Mouse (Mus musculus) stomach, postnatal 0 days (tissue): ENCODE data around the gene Zbtb24.

Experiments
- CTCF ChIP-seq: IDR thresholded peaks from 2 replicates; pipeline ENCODE4 v1.5.1; 2016; ENCODE audit warnings: antibody characterized with exemption, low read depth, mild to moderate bottlenecking, moderate library complexity
- EP300 ChIP-seq: optimal IDR thresholded peaks from 2 replicates; pipeline ENCODE3; 2016; ENCODE audit warnings: antibody characterized with exemption

DNA sequence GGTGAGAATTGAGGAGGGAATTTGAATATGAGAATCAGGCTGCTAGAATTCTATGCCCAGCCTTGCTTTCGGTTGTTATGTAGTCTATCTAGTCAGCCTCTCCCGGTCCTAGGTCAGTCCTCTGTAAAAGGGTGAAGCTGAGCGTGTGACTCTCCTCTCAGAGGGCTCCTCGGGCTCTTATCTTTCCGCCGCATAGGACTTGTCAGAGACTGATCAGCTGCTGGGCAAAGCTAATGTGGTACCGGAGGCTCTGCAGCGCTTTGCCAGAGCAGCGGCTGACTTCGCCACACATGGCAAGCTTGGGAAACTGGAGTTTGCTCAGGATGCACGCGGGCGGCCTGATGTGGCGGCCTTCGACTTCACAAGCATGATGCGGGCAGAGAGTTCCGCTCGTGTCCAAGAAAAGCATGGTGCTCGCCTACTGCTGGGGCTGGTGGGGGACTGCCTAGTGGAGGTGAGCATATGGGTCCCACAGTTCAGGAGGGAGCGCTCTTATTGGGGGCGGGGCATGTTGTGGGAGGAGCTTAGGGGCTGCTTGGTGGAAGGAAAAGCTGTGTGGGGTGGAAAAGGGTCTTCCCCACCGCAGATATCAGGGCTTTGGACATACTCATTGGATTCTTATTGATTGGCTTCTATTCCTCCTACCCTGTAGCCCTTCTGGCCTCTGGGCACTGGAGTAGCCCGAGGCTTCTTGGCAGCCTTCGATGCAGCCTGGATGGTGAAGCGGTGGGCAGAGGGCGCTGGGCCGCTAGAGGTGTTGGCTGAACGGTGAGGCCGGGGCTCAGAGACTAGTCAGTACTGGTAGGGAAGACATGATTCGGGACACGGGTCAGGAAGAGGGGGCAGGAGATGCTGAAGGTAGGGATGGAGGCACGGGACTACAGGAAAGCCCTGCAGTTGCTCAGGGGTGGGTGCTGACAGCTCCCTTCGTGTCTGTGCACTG, 31.0 kb downstream of the Zbtb24 start:
- TF ChIP-seq CTCF: no peak
- no peak for TF ChIP-seq EP300
